Mouse (Mus musculus) MEL (cell line): ENCODE measurements around the gene Gabbr2.

Experiments
- CTCF ChIP-seq, 3 experiments: IDR thresholded peaks in 2 of 3; conservative IDR thresholded peaks in 1 of 3; 2 replicates each; pipeline ENCODE4 v1.5.1; 2011 to 2012; ENCODE audit warnings: low read length in 3 of 3, low read depth in 2 of 3, mild to moderate bottlenecking in 2 of 3, improper control_type of control experiment in 1 of 3, inconsistent platforms in 1 of 3, mixed read lengths in 1 of 3, moderate library complexity in 1 of 3; ENCODE audit not compliant: control insufficient read depth in 1 of 3, insufficient read depth in 1 of 3, poor library complexity in 1 of 3, severe bottlenecking in 1 of 3
- POLR2A ChIP-seq, 2 experiments: IDR thresholded peaks; 2 replicates each; pipeline ENCODE4 v1.6.1; 2011 to 2012; ENCODE audit warnings: low read length in 2 of 2, mild to moderate bottlenecking in 2 of 2, control low read depth in 1 of 2, improper control_type of control experiment in 1 of 2, low read depth in 1 of 2, moderate library complexity in 1 of 2; ENCODE audit not compliant: control insufficient read depth in 1 of 2, insufficient read depth in 1 of 2, poor library complexity in 1 of 2
- ZC3H11A ChIP-seq: IDR thresholded peaks from 2 replicates; pipeline ENCODE4 v1.6.1; 2012; ENCODE audit warnings: low read depth, mild to moderate bottlenecking, inconsistent platforms, low read length, improper control_type of control experiment

GRCm38 (mm10) chr4:46847745-46848144, 143.9 kb downstream of the Gabbr2 start:
- TF ChIP-seq CTCF (IDR thresholded peaks at IDR 0.05 in 2 of 3, conservative IDR thresholded peaks at IDR 0.05 in 1 of 3; ENCODE audit: control insufficient read depth in 1 of 3, insufficient read depth in 1 of 3, low read depth in 2 of 3, low read length in 3 of 3, poor library complexity in 1 of 3, severe bottlenecking in 1 of 3) (no peak), ZC3H11A (no peak), POLR2A (IDR thresholded peaks at IDR 0.05; ENCODE audit: control insufficient read depth in 1 of 2, insufficient read depth in 1 of 2, low read depth in 1 of 2, low read length in 2 of 2, poor library complexity in 1 of 2) (no peak)
